Mouse (Mus musculus) left cerebral cortex, adult 18-20 months (tissue): ENCODE measurements around the gene Olfr52. TPM values are rescaled to one million over a fixed set of nuclear protein-coding genes. Genes with fewer than 3 reads are reported as not detected.
"Not testable (repeated sequence)": the region's sequence is repeated elsewhere in the genome, so short reads cannot be mapped to it uniquely, and the experiment has no call there.

ENCODE experiments used
- DNase-seq, 2 experiments: peaks; one replicate each; pipeline ENCODE4 v3.0.0; 2021 to 2022; ENCODE audit warnings: low spot score in 2 of 2, mixed read lengths in 1 of 2
- long read RNA-seq, 2 experiments: library from polyadenylated mRNA; stranded (forward); transcript quantifications; one replicate each; pipeline ENCODE4 v2.0.0; 2021
- total RNA-seq, 2 experiments: library from RNA; stranded (reverse); gene quantifications; 2 replicates each; pipeline ENCODE4 v1.2.3; 2021

Olfr52 gene
- not detected for total RNA-seq
- long read RNA-seq, experiment 1: 0 reads
- long read RNA-seq, experiment 2: 0 reads

GRCm38 (mm10) chr2:86185583-86185982 lies at the start of gene Olfr52:
TSS of gene Olfr52 (minus strand) at chr2:86185683.
- DNase-seq: no peak

GRCm38 (mm10) chr2:86231301-86231700 lies 45.8 kb upstream of the Olfr52 start, which contains the start of gene Olfr1047:
TSS of gene Olfr1047 (minus strand) at chr2:86231401.
- DNase-seq: no peak

- DNase-seq: no peak
These were observed 33.7 kb upstream of the Olfr52 start, which contains the start of gene Olfr1046 for GRCm38 (mm10) chr2:86219214-86219613. TSS of gene Olfr1046 (minus strand) at chr2:86219314.

GRCm38 (mm10) chr2:86202909-86203308 lies 17.4 kb upstream of the Olfr52 start, which contains the start of gene Olfr1045:
TSS of gene Olfr1045 (minus strand) at chr2:86203009.
- no peak for DNase-seq

- DNase-seq: no peak
These were observed 10.4 kb upstream of the Olfr52 start for GRCm38 (mm10) chr2:86195863-86196262.

GRCm38 (mm10) chr2:86179950-86180349 lies 5.5 kb downstream of the Olfr52 start:
- no peak for DNase-seq

GRCm38 (mm10) chr2:86177720-86178119 lies 7.8 kb downstream of the Olfr52 start, which contains the start of gene Olfr1044:
TSS of gene Olfr1044 (minus strand) at chr2:86177820.
- no peak for DNase-seq

- DNase-seq: not testable (repeated sequence)
These were observed 10.1 kb downstream of the Olfr52 start for GRCm38 (mm10) chr2:86175422-86175821.

- no peak for DNase-seq
These were observed 18.1 kb downstream of the Olfr52 start, which contains the start of gene Olfr1043 for GRCm38 (mm10) chr2:86167422-86167821. TSS of gene Olfr1043 (minus strand) at chr2:86167522.

GRCm38 (mm10) chr2:86161738-86162137 lies 23.7 kb downstream of the Olfr52 start, which contains the start of gene Olfr1042:
TSS of gene Olfr1042 (minus strand) at chr2:86161838.
- DNase-seq: no peak

GRCm38 (mm10) chr2:86146632-86147031 lies 38.9 kb downstream of the Olfr52 start, which contains the start of gene Olfr1040:
TSS of gene Olfr1040 (minus strand) at chr2:86146732.
- no peak for DNase-seq

GRCm38 (mm10) chr2:86135828-86136227 lies 49.7 kb downstream of the Olfr52 start, which contains the start of gene Olfr1039:
TSS of gene Olfr1039 (minus strand) at chr2:86135928.
- no peak for DNase-seq

Other genes with a start within 250 kb of the Olfr52 start
- not detected for gene Olfr1028, start 235.2 kb downstream of the Olfr52 start, total RNA-seq
- gene Olfr1029, start 211.8 kb downstream of the Olfr52 start, total RNA-seq: not detected
- gene Olfr1030, start 206.4 kb downstream of the Olfr52 start, total RNA-seq: not detected
- not detected for gene Olfr1031, start 195.4 kb downstream of the Olfr52 start, total RNA-seq
- not detected for gene Olfr1032, start 180.1 kb downstream of the Olfr52 start, total RNA-seq
- gene Olfr1033, start 165.1 kb downstream of the Olfr52 start, total RNA-seq: not detected
- gene Olfr1034, start 139.8 kb downstream of the Olfr52 start, total RNA-seq: not detected
- not detected for gene Olfr1036, start 111.7 kb downstream of the Olfr52 start, total RNA-seq
- gene Olfr1037, start 98.3 kb downstream of the Olfr52 start, total RNA-seq: not detected
- gene Olfr1039, start 49.8 kb downstream of the Olfr52 start, total RNA-seq: not detected
- gene Olfr1040, start 39.0 kb downstream of the Olfr52 start, total RNA-seq: not detected
- not detected for gene Olfr1042, start 23.8 kb downstream of the Olfr52 start, total RNA-seq
- not detected for gene Olfr1043, start 18.2 kb downstream of the Olfr52 start, total RNA-seq
- not detected for gene Olfr1044, start 7.9 kb downstream of the Olfr52 start, total RNA-seq
- gene Olfr1045, start 17.3 kb upstream of the Olfr52 start, total RNA-seq: not detected
- gene Olfr1046, start 33.6 kb upstream of the Olfr52 start, total RNA-seq: not detected
- gene Olfr1047, start 45.7 kb upstream of the Olfr52 start, total RNA-seq: not detected
- not detected for gene Olfr1048, start 54.6 kb upstream of the Olfr52 start, total RNA-seq
- gene Olfr1049, start 72.6 kb upstream of the Olfr52 start, total RNA-seq: not detected
- not detected for gene Olfr1051, start 93.4 kb upstream of the Olfr52 start, total RNA-seq
- not detected for gene Olfr1052, start 106.8 kb upstream of the Olfr52 start, total RNA-seq
- not detected for gene Olfr1053, start 129.6 kb upstream of the Olfr52 start, total RNA-seq
- not detected for gene Olfr1054, start 149.8 kb upstream of the Olfr52 start, total RNA-seq
- gene Olfr1055, start 164.6 kb upstream of the Olfr52 start, total RNA-seq: not detected
- not detected for gene Olfr1056, start 176.8 kb upstream of the Olfr52 start, total RNA-seq
- gene Olfr1057, start 192.7 kb upstream of the Olfr52 start, total RNA-seq: not detected
- not detected for gene Olfr1058, start 202.9 kb upstream of the Olfr52 start, total RNA-seq
- not detected for gene Olfr1061, start 228.4 kb upstream of the Olfr52 start, total RNA-seq
- not detected for gene Olfr1062, start 241.1 kb upstream of the Olfr52 start, total RNA-seq